Mouse (Mus musculus): ENCODE results near the gene Zfp526. TPM values are rescaled to one million over a fixed set of nuclear protein-coding genes. Genes with fewer than 3 reads are reported as not detected.

Zfp526 gene
- total and polyA plus RNA-seq, 3 experiments, result 2.2 to 7.0 (median 6.5) TPM

- TF ChIP-seq UBTF (IDR thresholded peaks at IDR 0.05; ENCODE audit: low read depth, low read length), result no peak
- no peak for TF ChIP-seq JUN (IDR thresholded peaks at IDR 0.05; ENCODE audit: insufficient read depth, low read depth, low read length)
- TF ChIP-seq MYC (IDR thresholded peaks at IDR 0.05; ENCODE audit: low read depth, low read length), result no peak
- TF ChIP-seq CHD1 (IDR thresholded peaks at IDR 0.05; ENCODE audit: low read depth, low read length), result no peak
- TF ChIP-seq MAZ (IDR thresholded peaks at IDR 0.05; ENCODE audit: low read depth, low read length), result no peak
- no peak for TF ChIP-seq ZNF384 (IDR thresholded peaks at IDR 0.05; ENCODE audit: low read depth, low read length)
- no peak for TF ChIP-seq ZMIZ1 (IDR thresholded peaks at IDR 0.05; ENCODE audit: low read depth, low read length)
- no peak for TF ChIP-seq TBP (conservative IDR thresholded peaks at IDR 0.05; ENCODE audit: low read depth, low read length)
- no peaks in the 10 kb centered on the region for H3K27me3 ChIP-seq (replicated peaks)
- no peaks in the 10 kb centered on the region for H3K79me2 ChIP-seq (replicated peaks; ENCODE audit: control insufficient read depth, extremely low read depth, insufficient read depth, poor library complexity, severe bottlenecking)
- in situ Hi-C loops (cut with MboI; ENCODE audit: low pct_ligation_motif_present, low pct_unique_long_range_greater_than_20kb, low sequenced_read_pairs), result no loop called here
- dilution Hi-C loops (cut with MboI; ENCODE audit: extremely low pct_ligation_motif_present, extremely low pct_unique_long_range_greater_than_20kb, low sequenced_read_pairs), result no loop called here
- H3K27ac ChIP-seq (ENCODE audit: insufficient read depth, low read depth), result no peak overlapping the region
- H3K36me3 ChIP-seq (replicated peaks in 1 of 2; ENCODE audit: control insufficient read depth in 1 of 2, insufficient read depth in 1 of 2, low read length in 1 of 2), result peaks cover 0 to 9% of the 10 kb centered on the region in 2 experiments
- H3K4me3 ChIP-seq (replicated peaks in 1 of 3; ENCODE audit: low read depth in 2 of 3, low read length in 2 of 3, poor library complexity in 1 of 3), result no peak overlapping the region
- H3K9me3 ChIP-seq (replicated peaks; ENCODE audit: low read length), result no peaks in the 10 kb centered on the region
- no peak for DNase-seq (ENCODE audit: extremely low read depth)
- H3K4me1 ChIP-seq (ENCODE audit: control insufficient read depth in 1 of 2, insufficient read depth in 2 of 2), result peaks cover 0 to 4% of the 10 kb centered on the region in 2 experiments; a peak in 1 of 4 replicates
- no peak overlapping the region for H3K9ac ChIP-seq (ENCODE audit: insufficient read depth, low read depth)
- no peak overlapping the region for H3K4me2 ChIP-seq (ENCODE audit: insufficient read depth, low read depth, poor library complexity, severe bottlenecking)
Measured at GRCm38 (mm10) chr7:25196107-25196506, 25.1 kb upstream of the Zfp526 start.

GRCm38 (mm10) chr7:25197384-25198018 lies 23.7 kb upstream of the Zfp526 start:
- Histone ChIP-seq H3K9ac (ENCODE audit: insufficient read depth, low read depth) (no peak overlapping the region), H3K9me3 (replicated peaks; ENCODE audit: low read length) (no peaks in the 10 kb centered on the region), H3K27me3 (replicated peaks) (no peaks in the 10 kb centered on the region), H3K4me2 (ENCODE audit: insufficient read depth, low read depth, poor library complexity, severe bottlenecking) (no peak overlapping the region), H3K4me1 (ENCODE audit: control insufficient read depth in 1 of 2, insufficient read depth in 2 of 2) (no peaks in the 10 kb centered on the region), H3K4me3 (replicated peaks in 1 of 3; ENCODE audit: low read depth in 2 of 3, low read length in 2 of 3, poor library complexity in 1 of 3) (no peak overlapping the region), H3K36me3 (replicated peaks in 1 of 2; ENCODE audit: control insufficient read depth in 1 of 2, insufficient read depth in 1 of 2, low read length in 1 of 2) (peaks cover 4 to 22% of the 10 kb centered on the region in 2 experiments), H3K79me2 (replicated peaks; ENCODE audit: control insufficient read depth, extremely low read depth, insufficient read depth, poor library complexity, severe bottlenecking) (no peaks in the 10 kb centered on the region), H3K27ac (ENCODE audit: insufficient read depth, low read depth) (no peak overlapping the region)
- no peak for DNase-seq (ENCODE audit: extremely low read depth)
- dilution Hi-C loops (cut with MboI; ENCODE audit: extremely low pct_ligation_motif_present, extremely low pct_unique_long_range_greater_than_20kb, low sequenced_read_pairs), result no loop called here
- in situ Hi-C loops (cut with MboI; ENCODE audit: low pct_ligation_motif_present, low pct_unique_long_range_greater_than_20kb, low sequenced_read_pairs), result no loop called here
- TF ChIP-seq TBP (conservative IDR thresholded peaks at IDR 0.05; ENCODE audit: low read depth, low read length) (no peak), POLR2AphosphoS2 (IDR thresholded peaks at IDR 0.05; ENCODE audit: low read depth, low read length) (no peak), KAT2A (IDR thresholded peaks at IDR 0.05; ENCODE audit: insufficient replicate concordance, low read length) (no peak), RCOR1 (conservative IDR thresholded peaks at IDR 0.05; ENCODE audit: low read depth, low read length) (no peak), ELF1 (IDR thresholded peaks at IDR 0.05; ENCODE audit: low read depth, low read length) (no peak), CHD2 (IDR thresholded peaks at IDR 0.05; ENCODE audit: low read length) (no peak), MAX (IDR thresholded peaks at IDR 0.05; ENCODE audit: low read length) (no peak), MAZ (IDR thresholded peaks at IDR 0.05; ENCODE audit: low read depth, low read length) (no peak), USF1 (IDR thresholded peaks at IDR 0.05; ENCODE audit: low read depth, low read length) (no peak)
